Mouse (Mus musculus): ENCODE results near the gene Rpp14. TPM values are rescaled to one million over a fixed set of nuclear protein-coding genes. Genes with fewer than 3 reads are reported as not detected.

The Rpp14 gene
- polyA plus RNA-seq, 2 experiments, result 20.7 to 49.2 TPM

- ATAC-seq (ENCODE audit: low FRiP score, low read depth), result no peak
- no peaks in the 10 kb centered on the region for H3K36me3 ChIP-seq (ENCODE audit: control insufficient read depth, insufficient read depth, low read length)
- H3K4me2 ChIP-seq (replicated peaks; ENCODE audit: low read depth, low read length, severe bottlenecking), result no peak overlapping the region
- H3K9me3 ChIP-seq (ENCODE audit: control insufficient read depth, low read length), result no peaks in the 10 kb centered on the region
- no peak overlapping the region for H3K27ac ChIP-seq (replicated peaks; ENCODE audit: low read depth, low read length)
- H3K4me3 ChIP-seq (replicated peaks; ENCODE audit: low read length), result no peak overlapping the region
- H3K27me3 ChIP-seq (ENCODE audit: control insufficient read depth, insufficient read depth, low read length), result no peaks in the 10 kb centered on the region
- no peaks in the 10 kb centered on the region for H3K4me1 ChIP-seq (ENCODE audit: control insufficient read depth, insufficient read depth, low read length)
- TF ChIP-seq POLR2A (IDR thresholded peaks at IDR 0.05; ENCODE audit: borderline replicate concordance, extremely low read depth, insufficient read depth, insufficient read length), result no peak
- no peak overlapping the region for H3K9ac ChIP-seq (ENCODE audit: low read depth, low read length, severe bottlenecking)
- DNase-seq (ENCODE audit: low spot score), result no peak
- 66% methylated on average over 5 of the region's 5 CpGs for WGBS
These were observed 43.8 kb upstream of the Rpp14 start for GRCm38 (mm10) chr14:8036406-8036805.

GRCm38 (mm10) chr14:8038150-8038549 is 42.0 kb upstream of the Rpp14 start:
- Histone ChIP-seq H3K27me3 (ENCODE audit: control insufficient read depth, insufficient read depth, low read length) (no peaks in the 10 kb centered on the region), H3K4me3 (replicated peaks; ENCODE audit: low read length) (no peak overlapping the region), H3K27ac (replicated peaks; ENCODE audit: low read depth, low read length) (no peak overlapping the region), H3K9me3 (ENCODE audit: control insufficient read depth, low read length) (no peaks in the 10 kb centered on the region), H3K4me1 (ENCODE audit: control insufficient read depth, insufficient read depth, low read length) (no peaks in the 10 kb centered on the region), H3K4me2 (replicated peaks; ENCODE audit: low read depth, low read length, severe bottlenecking) (no peak overlapping the region), H3K9ac (ENCODE audit: low read depth, low read length, severe bottlenecking) (no peak overlapping the region), H3K36me3 (ENCODE audit: control insufficient read depth, insufficient read depth, low read length) (no peaks in the 10 kb centered on the region)
- ATAC-seq (ENCODE audit: low FRiP score, low read depth), result no peak
- DNase-seq (ENCODE audit: low spot score), result no peak
- no peak for TF ChIP-seq POLR2A (IDR thresholded peaks at IDR 0.05; ENCODE audit: borderline replicate concordance, extremely low read depth, insufficient read depth, insufficient read length)
- WGBS, result 70% methylated on average over 5 of the region's 5 CpGs

DNA sequence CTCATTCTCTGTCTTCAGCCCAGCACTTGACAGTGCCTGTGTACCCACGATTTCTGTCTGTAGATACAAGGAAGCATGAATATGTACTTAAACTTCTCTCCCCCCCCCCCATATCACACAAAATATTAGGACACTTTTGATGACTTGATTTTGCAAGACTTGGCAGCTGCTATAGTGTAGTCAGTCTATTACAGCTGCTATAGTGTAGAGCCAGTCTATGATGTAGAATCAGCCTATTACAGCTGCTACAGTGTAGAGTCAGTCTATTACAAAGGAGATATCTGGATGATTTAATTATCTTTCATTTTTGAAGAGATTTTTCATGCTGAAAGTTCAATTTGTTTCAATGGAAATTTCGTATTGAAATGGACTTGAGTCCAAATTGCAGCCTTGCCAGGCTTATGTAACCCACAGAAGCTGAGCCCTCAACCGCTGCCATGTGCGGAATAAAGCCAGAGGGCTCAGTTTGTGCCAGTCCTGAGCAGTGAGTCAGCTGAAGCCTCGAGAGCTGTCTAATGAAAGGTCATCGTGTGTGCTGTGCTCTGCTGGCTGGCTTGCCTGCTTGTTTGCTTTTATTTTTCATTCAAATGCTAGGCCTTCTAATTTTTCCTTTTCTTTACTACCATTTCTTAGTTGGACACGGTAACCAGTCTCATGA is 41.2 kb upstream of the Rpp14 start:
- Histone ChIP-seq H3K27ac (replicated peaks; ENCODE audit: low read depth, low read length) (no peak overlapping the region), H3K4me3 (replicated peaks; ENCODE audit: low read length) (no peak overlapping the region), H3K9ac (ENCODE audit: low read depth, low read length, severe bottlenecking) (no peak overlapping the region), H3K4me1 (ENCODE audit: control insufficient read depth, insufficient read depth, low read length) (no peaks in the 10 kb centered on the region), H3K4me2 (replicated peaks; ENCODE audit: low read depth, low read length, severe bottlenecking) (no peak overlapping the region), H3K27me3 (ENCODE audit: control insufficient read depth, insufficient read depth, low read length) (no peaks in the 10 kb centered on the region), H3K9me3 (ENCODE audit: control insufficient read depth, low read length) (no peaks in the 10 kb centered on the region), H3K36me3 (ENCODE audit: control insufficient read depth, insufficient read depth, low read length) (no peaks in the 10 kb centered on the region)
- no peak for ATAC-seq (ENCODE audit: low FRiP score, low read depth)
- 80% methylated on average over 7 of the region's 7 CpGs for WGBS
- no peak for DNase-seq (ENCODE audit: low spot score)
- no peak for TF ChIP-seq POLR2A (IDR thresholded peaks at IDR 0.05; ENCODE audit: borderline replicate concordance, extremely low read depth, insufficient read depth, insufficient read length)

GRCm38 (mm10) chr14:8040179-8040578 is 40.0 kb upstream of the Rpp14 start:
- no peak for TF ChIP-seq POLR2A (IDR thresholded peaks at IDR 0.05; ENCODE audit: borderline replicate concordance, extremely low read depth, insufficient read depth, insufficient read length)
- H3K4me3 ChIP-seq (replicated peaks; ENCODE audit: low read length), result no peak overlapping the region
- no peak for ATAC-seq (ENCODE audit: low FRiP score, low read depth)
- H3K9me3 ChIP-seq (ENCODE audit: control insufficient read depth, low read length), result no peaks in the 10 kb centered on the region
- no peaks in the 10 kb centered on the region for H3K27me3 ChIP-seq (ENCODE audit: control insufficient read depth, insufficient read depth, low read length)
- H3K36me3 ChIP-seq (ENCODE audit: control insufficient read depth, insufficient read depth, low read length), result no peaks in the 10 kb centered on the region
- no peak overlapping the region for H3K4me2 ChIP-seq (replicated peaks; ENCODE audit: low read depth, low read length, severe bottlenecking)
- DNase-seq (ENCODE audit: low spot score), result no peak
- no peak overlapping the region for H3K9ac ChIP-seq (ENCODE audit: low read depth, low read length, severe bottlenecking)
- H3K27ac ChIP-seq (replicated peaks; ENCODE audit: low read depth, low read length), result no peak overlapping the region
- H3K4me1 ChIP-seq (ENCODE audit: control insufficient read depth, insufficient read depth, low read length), result no peaks in the 10 kb centered on the region
- WGBS, result 81% methylated on average over 3 of the region's 3 CpGs

GRCm38 (mm10) chr14:8040911-8041678 is 39.1 kb upstream of the Rpp14 start:
- H3K27me3 ChIP-seq (ENCODE audit: control insufficient read depth, insufficient read depth, low read length), result no peaks in the 10 kb centered on the region
- H3K27ac ChIP-seq (replicated peaks; ENCODE audit: low read depth, low read length), result no peak overlapping the region
- H3K36me3 ChIP-seq (ENCODE audit: control insufficient read depth, insufficient read depth, low read length), result no peaks in the 10 kb centered on the region
- H3K4me3 ChIP-seq (replicated peaks; ENCODE audit: low read length), result no peak overlapping the region
- no peak for ATAC-seq (ENCODE audit: low FRiP score, low read depth)
- TF ChIP-seq POLR2A (IDR thresholded peaks at IDR 0.05; ENCODE audit: borderline replicate concordance, extremely low read depth, insufficient read depth, insufficient read length), result no peak
- 80% methylated on average over 12 of the region's 12 CpGs for WGBS
- no peaks in the 10 kb centered on the region for H3K4me1 ChIP-seq (ENCODE audit: control insufficient read depth, insufficient read depth, low read length)
- DNase-seq (ENCODE audit: low spot score), result no peak
- H3K4me2 ChIP-seq (replicated peaks; ENCODE audit: low read depth, low read length, severe bottlenecking), result no peak overlapping the region
- no peak overlapping the region for H3K9ac ChIP-seq (ENCODE audit: low read depth, low read length, severe bottlenecking)
- H3K9me3 ChIP-seq (ENCODE audit: control insufficient read depth, low read length), result no peaks in the 10 kb centered on the region
